Mouse (Mus musculus) myocyte (in vitro differentiated cells): ENCODE measurements around the gene Eid2. TPM values are rescaled to one million over a fixed set of nuclear protein-coding genes. Genes with fewer than 3 reads are reported as not detected.
A peak's percentile ranks its signal among the peaks of the same experiment; 100 is the strongest.

ENCODE experiments used
- H3K27me3 ChIP-seq: one replicate; pipeline ENCODE4 v1.6.1; 2011; ENCODE audit not compliant: control insufficient read depth, insufficient read depth, insufficient read length
- H3K36me3 ChIP-seq: one replicate; pipeline ENCODE4 v1.6.1; 2011; ENCODE audit not compliant: control insufficient read depth, insufficient read depth
- H3K4me2 ChIP-seq: one replicate; pipeline ENCODE4 v1.6.1; 2011; ENCODE audit warnings: low read depth, control low read depth
- H3K4me3 ChIP-seq: one replicate; pipeline ENCODE4 v1.5.1; 2011; ENCODE audit warnings: mild to moderate bottlenecking, control low read depth, moderate library complexity
- H3K79me2 ChIP-seq: one replicate; pipeline ENCODE4 v1.6.1; 2011; ENCODE audit not compliant: control insufficient read depth, insufficient read depth
- H3ac ChIP-seq: one replicate; pipeline ENCODE4 v1.6.1; 2011; ENCODE audit not compliant: control insufficient read depth, insufficient read length
- CEBPB ChIP-seq: IDR thresholded peaks from 2 replicates; pipeline ENCODE4 v1.6.1; 2011; ENCODE audit warnings: mild to moderate bottlenecking, moderate library complexity; ENCODE audit not compliant: poor library complexity, insufficient read depth, severe bottlenecking
- E2F4 ChIP-seq: IDR thresholded peaks from one replicate; pipeline ENCODE4 v1.6.1; 2011; ENCODE audit warnings: mild to moderate bottlenecking, control low read depth, moderate library complexity; ENCODE audit not compliant: insufficient read depth
- MAX ChIP-seq: IDR thresholded peaks from one replicate; pipeline ENCODE4 v1.6.1; 2011; ENCODE audit warnings: low read depth, mild to moderate bottlenecking, control low read depth
- MYOD1 ChIP-seq, 3 experiments: IDR thresholded peaks; one replicate each; pipeline ENCODE4 v1.6.1; 2011; ENCODE audit warnings: control low read depth in 2 of 3, low read depth in 2 of 3, mild to moderate bottlenecking in 2 of 3, moderate library complexity in 1 of 3; ENCODE audit not compliant: insufficient read length in 2 of 3, control insufficient read depth in 1 of 3
- MYOG ChIP-seq, 3 experiments: IDR thresholded peaks; one replicate each; pipeline ENCODE4 v1.6.1; 2011; ENCODE audit warnings: control low read depth in 2 of 3, low read depth in 2 of 3, mild to moderate bottlenecking in 2 of 3; ENCODE audit not compliant: insufficient read length in 2 of 3, control insufficient read depth in 1 of 3, insufficient read depth in 1 of 3
- POLR2A ChIP-seq: IDR thresholded peaks from one replicate; pipeline ENCODE4 v1.6.1; 2011; ENCODE audit warnings: low read depth, mild to moderate bottlenecking, control low read depth, moderate library complexity; ENCODE audit not compliant: insufficient read length
- POLR2AphosphoS2 ChIP-seq: IDR thresholded peaks from one replicate; pipeline ENCODE4 v1.6.1; 2011; ENCODE audit warnings: low read depth, control low read depth; ENCODE audit not compliant: insufficient read length
- REST ChIP-seq: IDR thresholded peaks from one replicate; pipeline ENCODE4 v1.6.1; 2011; ENCODE audit warnings: mild to moderate bottlenecking, control low read depth, moderate library complexity; ENCODE audit not compliant: insufficient read depth, insufficient read length
- SRF ChIP-seq: IDR thresholded peaks from one replicate; pipeline ENCODE4 v1.6.1; 2011; ENCODE audit warnings: low read depth; ENCODE audit not compliant: control insufficient read depth, insufficient read length
- TCF12 ChIP-seq: IDR thresholded peaks from one replicate; pipeline ENCODE4 v1.6.1; 2011; ENCODE audit warnings: mild to moderate bottlenecking, control low read depth; ENCODE audit not compliant: poor library complexity, insufficient read depth, severe bottlenecking
- TCF3 ChIP-seq: IDR thresholded peaks from one replicate; pipeline ENCODE4 v1.6.1; 2011; ENCODE audit warnings: low read depth, control low read depth; ENCODE audit not compliant: insufficient read length
- USF1 ChIP-seq: IDR thresholded peaks from one replicate; pipeline ENCODE4 v1.6.1; 2011; ENCODE audit warnings: low read depth, mild to moderate bottlenecking, control low read depth, moderate library complexity
- polyA plus RNA-seq: library from polyadenylated mRNA; unstranded; fragments of >200 nt; fragmentation: generic; extraction: Trizol; gene quantifications from one replicate; pipeline ENCODE4 v1.2.1, GENCODE M21; 2012; ENCODE audit warnings: missing spikeins

Eid2 gene
- polyA plus RNA-seq, 1 experiment = 6.5 TPM

GRCm38 (mm10) chr7:28277615-28278278 lies 10.1 kb downstream of the Eid2 start, which contains the start of gene Eid2b:
TSS of gene Eid2b (plus strand) at chr7:28277739.
- Histone ChIP-seq H3K4me3 (peak within 1 kb of the TSS; percentile 26), H3K79me2 (no peaks in the 10 kb centered on the region), H3K4me2 (peak within 1 kb of the TSS; percentile 59), H3K27me3 (no peaks in the 10 kb centered on the region), H3K36me3 (no peaks in the 10 kb centered on the region), H3ac (peak within 1 kb of the TSS; percentile 61)
- no peak for TF ChIP-seq REST
- TF ChIP-seq MYOG (IDR thresholded peaks at IDR 0.05; ENCODE audit: control insufficient read depth in 1 of 3, insufficient read depth in 1 of 3, insufficient read length in 2 of 3, low read depth in 2 of 3) = no peak
- no peak for TF ChIP-seq E2F4
- TF ChIP-seq POLR2AphosphoS2 = peak; percentile 72
- TF ChIP-seq POLR2A = peak; percentile 68
- no peak for TF ChIP-seq SRF
- TF ChIP-seq MAX = no peak
- TF ChIP-seq USF1 = no peak
- no peak for TF ChIP-seq TCF3
- TF ChIP-seq TCF12 = no peak
- TF ChIP-seq MYOD1 (IDR thresholded peaks at IDR 0.05; ENCODE audit: control insufficient read depth in 1 of 3, insufficient read length in 2 of 3, low read depth in 2 of 3) = no peak
- TF ChIP-seq CEBPB = peak; percentile 86

DNA sequence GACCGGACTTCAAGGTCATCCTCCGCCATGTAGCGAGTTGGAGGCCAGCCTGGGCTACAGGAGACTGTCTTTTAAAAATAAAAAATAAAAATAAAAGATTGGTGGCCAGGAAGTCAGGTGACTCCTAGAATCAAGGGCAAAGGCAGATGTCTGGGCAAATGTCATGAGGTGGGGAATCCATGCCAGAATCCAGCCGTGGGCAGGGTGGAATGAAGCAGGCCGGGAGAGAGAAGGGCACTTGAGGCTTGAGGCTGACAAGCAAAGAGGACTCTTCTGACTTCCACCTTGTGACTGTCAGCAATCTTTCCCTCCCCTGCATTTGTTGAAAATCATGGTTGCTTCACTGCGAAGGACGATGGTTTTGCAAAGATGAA lies 10.6 kb downstream of the Eid2 start:
- Histone ChIP-seq H3K36me3 (no peaks in the 10 kb centered on the region), H3ac (peak overlapping the region; percentile 61), H3K27me3 (no peaks in the 10 kb centered on the region), H3K4me2 (peak overlapping the region; percentile 59), H3K79me2 (no peaks in the 10 kb centered on the region), H3K4me3 (peak overlapping the region; percentile 26)
- TF ChIP-seq CEBPB (no peak), TCF12 (no peak), POLR2A (no peak), SRF (no peak), TCF3 (no peak), MYOG (IDR thresholded peaks at IDR 0.05; ENCODE audit: control insufficient read depth in 1 of 3, insufficient read depth in 1 of 3, insufficient read length in 2 of 3, low read depth in 2 of 3) (no peak), E2F4 (no peak), MYOD1 (IDR thresholded peaks at IDR 0.05; ENCODE audit: control insufficient read depth in 1 of 3, insufficient read length in 2 of 3, low read depth in 2 of 3) (no peak), MAX (no peak), REST (no peak), USF1 (no peak), POLR2AphosphoS2 (no peak)

DNA sequence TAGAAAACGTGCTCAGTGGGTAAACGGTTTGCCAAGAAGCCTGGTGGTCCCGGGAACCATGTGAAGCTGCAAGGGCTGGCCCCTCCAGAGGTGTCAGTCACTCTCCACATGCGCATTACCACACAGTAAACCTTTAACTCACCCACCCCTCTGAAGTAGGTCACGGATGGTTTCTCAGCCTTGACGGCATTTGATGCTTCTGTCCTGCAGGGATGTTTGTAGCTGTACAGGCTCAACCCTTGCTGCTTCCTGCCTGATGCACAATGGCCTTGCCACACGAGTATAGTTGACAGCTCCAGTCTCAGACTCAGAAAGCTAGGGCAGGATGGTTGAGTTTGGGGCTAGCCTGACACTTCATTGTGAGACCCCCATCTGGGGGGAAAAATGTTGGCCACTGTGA lies 12.9 kb downstream of the Eid2 start:
- H3K27me3 ChIP-seq = no peaks in the 10 kb centered on the region
- H3K36me3 ChIP-seq = no peaks in the 10 kb centered on the region
- no peak overlapping the region for H3K4me2 ChIP-seq
- TF ChIP-seq E2F4 (no peak), MYOG (IDR thresholded peaks at IDR 0.05; ENCODE audit: control insufficient read depth in 1 of 3, insufficient read depth in 1 of 3, insufficient read length in 2 of 3, low read depth in 2 of 3) (no peak), SRF (no peak), REST (no peak), POLR2AphosphoS2 (no peak), TCF12 (no peak), POLR2A (no peak), USF1 (no peak), MAX (no peak)
- no peaks in the 10 kb centered on the region for H3K79me2 ChIP-seq
- H3ac ChIP-seq = no peak overlapping the region
- no peak overlapping the region for H3K4me3 ChIP-seq

DNA sequence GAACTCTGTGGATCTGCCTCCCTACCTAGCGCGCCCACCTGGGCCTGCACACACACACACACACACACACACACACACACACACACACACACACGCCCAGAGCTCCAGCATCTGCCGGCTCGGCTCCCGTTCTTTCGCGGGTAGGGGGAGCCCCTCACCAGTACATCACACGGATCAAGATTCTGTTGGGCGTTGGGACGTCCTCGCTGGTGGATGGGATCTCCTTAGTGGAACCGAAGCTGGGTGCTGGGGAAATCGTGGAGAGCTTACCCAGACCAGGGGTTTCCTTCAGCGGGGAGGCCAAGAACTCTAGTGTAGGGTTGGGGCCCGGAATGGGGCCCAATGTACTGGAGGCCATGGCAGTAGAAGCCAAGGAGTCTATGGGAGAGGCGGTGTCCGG lies 22.5 kb downstream of the Eid2 start:
- H3K36me3 ChIP-seq = no peaks in the 10 kb centered on the region
- H3K27me3 ChIP-seq = peaks cover 76% of the 10 kb centered on the region
- H3K4me3 ChIP-seq = no peak overlapping the region
- no peak overlapping the region for H3K4me2 ChIP-seq
- no peak for TF ChIP-seq POLR2AphosphoS2
- TF ChIP-seq CEBPB = no peak
- TF ChIP-seq REST = no peak
- TF ChIP-seq MYOD1 (IDR thresholded peaks at IDR 0.05; ENCODE audit: control insufficient read depth in 1 of 3, insufficient read length in 2 of 3, low read depth in 2 of 3) = no peak
- no peak for TF ChIP-seq MAX
- H3K79me2 ChIP-seq = no peaks in the 10 kb centered on the region
- H3ac ChIP-seq = no peak overlapping the region
